Mouse (Mus musculus) CD4-positive, CD25-positive, alpha-beta regulatory T cell, adult 4 months (primary cell): Measurements from ENCODE around the gene Cct5. TPM values are rescaled to one million over a fixed set of nuclear protein-coding genes. Genes with fewer than 3 reads are reported as not detected.

Experiments
- ATAC-seq: one replicate; pipeline ENCODE4 v1.8.0; 2017
- polyA plus RNA-seq, 2 experiments: library from polyadenylated mRNA; unstranded; fragments of 100-300 nt; shearing (Covaris generic); gene quantifications; one replicate each; pipeline ENCODE4 v1.2.1; 2017

The Cct5 gene
- polyA plus RNA-seq, 2 experiments from 2014 or later, result 419 to 459 TPM

- no peak for ATAC-seq
Measured at GRCm38 (mm10) chr15:31563577-31564546, 37.7 kb downstream of the Cct5 start.

DNA sequence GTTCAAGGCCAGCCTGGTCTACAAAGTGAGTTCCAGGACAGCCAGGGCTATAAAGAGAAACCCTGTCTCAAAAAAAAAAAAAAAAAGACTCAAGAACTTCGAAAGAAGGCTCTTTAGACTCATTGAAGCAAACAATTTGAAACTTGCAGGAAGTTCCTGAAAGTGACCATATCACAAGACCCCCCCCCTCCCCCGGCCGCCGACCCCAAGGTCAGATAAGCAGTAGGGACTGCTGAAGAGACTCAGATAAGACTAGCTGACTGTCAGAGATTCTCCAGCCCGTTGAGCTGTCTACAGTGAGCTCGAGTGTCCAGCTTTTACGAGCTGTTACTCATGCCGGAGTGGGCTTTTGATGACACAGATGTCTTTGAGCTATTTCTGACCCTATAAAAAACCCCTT is 38.8 kb downstream of the Cct5 start:
- ATAC-seq, result no peak

DNA sequence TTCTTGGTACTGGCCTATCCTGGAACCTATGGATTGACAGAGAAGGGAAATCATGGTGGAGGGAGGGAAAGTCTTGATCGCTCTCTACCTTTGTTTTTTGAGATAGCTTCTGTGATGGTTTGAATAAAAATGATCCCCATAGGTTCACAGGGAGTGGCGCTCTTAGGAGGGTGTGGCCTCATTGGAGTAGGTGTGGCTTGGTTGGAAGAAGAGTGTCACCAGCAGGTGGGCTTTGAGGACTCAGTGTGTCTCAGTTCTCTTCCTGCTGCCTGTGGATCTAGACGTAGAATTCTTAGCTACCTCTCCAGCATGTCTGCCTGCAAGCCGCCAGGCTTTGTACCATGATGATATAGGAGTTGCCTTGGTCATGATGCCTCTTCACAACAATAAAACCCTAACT is 39.6 kb downstream of the Cct5 start:
- no peak for ATAC-seq

DNA sequence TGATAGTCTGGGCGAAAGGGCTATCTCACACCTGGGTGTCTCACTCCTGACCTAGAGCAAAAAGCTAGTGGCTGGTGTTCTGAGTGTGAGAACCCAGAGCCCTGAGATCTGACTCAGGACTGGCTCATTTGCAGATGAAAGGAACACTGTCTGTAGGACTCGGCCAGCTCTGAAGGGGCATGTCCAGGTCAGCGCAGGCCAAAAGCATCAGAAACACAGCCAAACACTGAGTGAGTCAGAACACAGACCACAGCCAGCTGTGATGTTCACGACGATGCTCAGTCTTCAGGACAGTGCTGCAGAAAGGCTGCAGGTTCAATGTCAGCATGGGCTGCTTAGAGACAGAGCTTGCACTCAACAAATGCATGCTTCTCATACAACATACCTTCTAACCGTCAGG is 40.2 kb downstream of the Cct5 start:
- ATAC-seq, result no peak

DNA sequence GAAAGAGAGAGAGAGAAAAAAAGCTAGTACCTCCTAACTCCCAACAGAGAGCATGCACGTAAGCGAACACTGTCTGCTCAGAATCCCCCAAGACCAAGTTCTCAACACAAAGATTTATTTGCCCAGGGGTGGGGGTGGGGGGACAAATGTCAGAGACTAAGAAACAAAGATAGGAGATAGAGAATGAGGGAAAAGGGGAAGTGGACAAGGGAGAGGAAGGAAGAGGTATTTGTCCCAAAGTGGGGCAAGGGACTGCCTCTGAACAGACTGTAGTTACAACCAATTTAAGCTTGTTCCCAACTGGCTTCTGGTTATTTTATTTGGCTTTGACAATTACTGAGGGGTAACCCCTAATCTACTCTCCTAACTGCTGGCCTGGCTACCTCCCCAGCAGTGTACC is 46.7 kb downstream of the Cct5 start:
- no peak for ATAC-seq

GRCm38 (mm10) chr15:31550381-31550780 is 51.2 kb downstream of the Cct5 start:
- no peak for ATAC-seq

DNA sequence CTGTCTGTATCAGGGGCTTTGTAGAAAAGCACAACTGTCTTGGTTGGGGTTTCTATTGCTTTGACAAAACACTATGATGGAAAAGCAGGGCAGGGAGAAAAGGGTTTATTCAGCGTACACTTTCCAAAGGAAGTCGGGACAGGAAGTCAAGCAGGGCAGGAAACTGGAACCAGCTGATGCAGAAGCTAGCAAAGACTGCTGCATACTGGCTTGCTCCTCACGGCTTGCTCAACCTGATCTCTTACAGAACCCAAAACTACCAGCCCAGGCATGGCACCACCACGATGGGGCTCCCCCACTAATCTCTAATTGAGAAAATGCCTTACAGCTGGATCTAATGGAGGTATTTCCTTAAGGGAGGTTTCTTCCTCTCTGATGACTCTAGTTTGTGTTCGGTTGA is 54.2 kb downstream of the Cct5 start:
- ATAC-seq, result no peak

- ATAC-seq, result no peak
Measured at GRCm38 (mm10) chr15:31546291-31546690, 55.3 kb downstream of the Cct5 start.

GRCm38 (mm10) chr15:31545058-31545457 is 56.5 kb downstream of the Cct5 start:
- no peak for ATAC-seq

GRCm38 (mm10) chr15:31543246-31543645 is 58.4 kb downstream of the Cct5 start:
- no peak for ATAC-seq

GRCm38 (mm10) chr15:31542013-31542958 is 59.3 kb downstream of the Cct5 start:
- ATAC-seq, result no peak

Other genes with a start within 250 kb of the Cct5 start
- gene Ankrd33b, start 234.1 kb downstream of the Cct5 start, polyA plus RNA-seq, result not detected
- 1 to 10 TPM in 1 of 2 experiments, not detected in 1; 1.0 TPM for gene Ropn1l, start 148.1 kb downstream of the Cct5 start, polyA plus RNA-seq
- gene March6, start 70.8 kb downstream of the Cct5 start, polyA plus RNA-seq, result 10 to 100 TPM; 24.4 to 26.2 TPM
- not detected for gene Cmbl, start 36.4 kb downstream of the Cct5 start, polyA plus RNA-seq
- gene Fam173b, start within 50 bp of the Cct5 start, polyA plus RNA-seq, result 10 to 100 TPM; 25.9 to 32.2 TPM